Mouse (Mus musculus) G1E (cell line): ENCODE data around the gene 2410131K14Rik. TPM values are rescaled to one million over a fixed set of nuclear protein-coding genes. Genes with fewer than 3 reads are reported as not detected.
A peak's percentile ranks its signal among the peaks of the same experiment; 100 is the strongest.

Experiments used
- ATAC-seq: 2 replicates; pipeline ENCODE4 v1.8.0; 2016; ENCODE audit warnings: mild to moderate bottlenecking; ENCODE audit not compliant: insufficient number of reproducible peaks, poor library complexity, low FRiP score, severe bottlenecking; ENCODE audit errors: extremely low read depth
- DNase-seq: peaks from one replicate; pipeline ENCODE4 v3.0.0; 2012; ENCODE audit warnings: low spot score
- H3K27me3 ChIP-seq: 2 replicates; pipeline ENCODE4 v1.6.1; 2012; ENCODE audit warnings: mild to moderate bottlenecking, low read length, inconsistent platforms; ENCODE audit not compliant: insufficient read depth
- H3K36me3 ChIP-seq: replicated peaks from 2 replicates; pipeline ENCODE3; 2012; ENCODE audit warnings: mild to moderate bottlenecking, inconsistent platforms
- H3K4me1 ChIP-seq: 2 replicates; pipeline ENCODE4 v1.6.1; 2012; ENCODE audit warnings: low read depth, low read length, inconsistent platforms, mixed read lengths; ENCODE audit not compliant: insufficient read depth
- H3K4me3 ChIP-seq: 2 replicates; pipeline ENCODE4 v1.5.1; 2012; ENCODE audit warnings: low read depth, mild to moderate bottlenecking, inconsistent platforms, low read length, moderate library complexity, mixed read lengths
- H3K9me3 ChIP-seq: replicated peaks from 2 replicates; pipeline ENCODE4 v1.6.1; 2012; ENCODE audit warnings: inconsistent platforms
- CTCF ChIP-seq: IDR thresholded peaks from 2 replicates; pipeline ENCODE4 v1.5.1; 2012; ENCODE audit warnings: low read depth, low read length, inconsistent platforms, mixed read lengths
- GATA1 ChIP-seq: IDR thresholded peaks from 2 replicates; pipeline ENCODE4 v1.6.1; 2012; ENCODE audit warnings: borderline replicate concordance, low read length, inconsistent platforms, mixed read lengths
- GATA2 ChIP-seq: IDR thresholded peaks from 2 replicates; pipeline ENCODE4 v1.6.1; 2012; ENCODE audit warnings: low read depth, low read length, inconsistent platforms, borderline replicate concordance
- POLR2AphosphoS5 ChIP-seq: IDR thresholded peaks from 2 replicates; pipeline ENCODE4 v1.6.1; 2012; ENCODE audit warnings: low read depth, low read length, inconsistent platforms; ENCODE audit not compliant: insufficient replicate concordance
- TAL1 ChIP-seq: conservative IDR thresholded peaks from 2 replicates; pipeline ENCODE4 v1.6.1; 2012; ENCODE audit warnings: low read depth, low read length, inconsistent platforms, mixed read lengths
- polyA plus RNA-seq: library from polyadenylated mRNA; stranded (reverse); fragments of >175 nt; gene quantifications from 2 replicates; pipeline ENCODE4 v1.2.3, GENCODE M21; 2012
- total RNA-seq, 2 experiments: library from RNA; stranded (forward) in 1 of 2; stranded (reverse) in 1 of 2; fragments of 200-1000 nt in 1 of 2; fragments of >200 nt in 1 of 2; fragmentation: Nextera tagmentation in 1 of 2; gene quantifications; 2 replicates each; pipeline ENCODE4 v1.2.3; 2014 to 2017

Gene 2410131K14Rik
- total and polyA plus RNA-seq, 3 experiments, result 2.1 to 3.4 (median 2.6) TPM

DNA sequence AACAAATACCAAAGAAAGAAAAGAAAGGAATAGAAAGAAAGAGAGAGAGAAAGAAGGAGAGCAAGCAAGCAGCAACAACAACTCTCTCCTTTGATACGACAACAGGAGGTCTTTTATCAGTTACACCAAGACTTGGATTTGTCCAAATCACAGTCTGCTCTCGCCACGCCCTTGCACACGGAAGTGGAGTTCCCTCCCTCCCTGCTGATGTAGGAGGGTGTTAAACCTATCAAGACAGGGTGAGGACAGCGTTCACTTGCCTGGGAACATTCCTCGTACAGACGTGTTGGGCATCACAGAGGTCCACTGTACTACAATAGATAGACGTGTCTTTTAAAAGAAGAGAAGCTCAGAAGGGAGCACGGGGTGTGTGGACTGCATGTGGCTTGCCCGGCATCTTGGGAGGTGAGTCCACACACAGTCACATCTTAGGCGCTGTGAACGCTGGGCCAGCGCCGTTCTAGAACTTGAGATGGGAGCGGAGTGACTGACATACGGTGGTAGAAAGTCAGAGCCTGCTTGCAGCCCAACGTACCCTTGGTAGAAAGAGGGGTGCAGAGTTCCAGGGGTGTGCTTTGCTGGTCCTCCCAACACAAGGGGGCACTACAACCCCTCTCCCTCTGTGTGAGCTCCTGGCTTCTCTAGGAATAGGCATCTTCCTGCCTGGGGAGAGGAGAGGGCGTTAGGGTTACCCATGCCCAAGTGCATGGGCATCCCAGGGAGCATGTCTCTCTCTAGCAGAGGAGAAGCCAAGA is 32.9 kb downstream of the 2410131K14Rik start:
- H3K4me3 ChIP-seq, result no peak overlapping the region
- no peak for TF ChIP-seq GATA2
- TF ChIP-seq TAL1, result no peak
- no peak for TF ChIP-seq GATA1
- no peak for TF ChIP-seq POLR2AphosphoS5
- 0 out of 2 replicates have a peak, but pooled peaks have one; percentile 2 for TF ChIP-seq CTCF
- H3K36me3 ChIP-seq, result no peaks in the 10 kb centered on the region
- no peak for ATAC-seq
- H3K4me1 ChIP-seq, result no peaks in the 10 kb centered on the region
- H3K9me3 ChIP-seq, result 0 out of 2 replicates have a peak, but pooled peaks cover 2% of the 10 kb centered on the region
- H3K27me3 ChIP-seq, result peaks cover 20% of the 10 kb centered on the region; the same call in 1 of the 2 replicates
- no peak for DNase-seq

DNA sequence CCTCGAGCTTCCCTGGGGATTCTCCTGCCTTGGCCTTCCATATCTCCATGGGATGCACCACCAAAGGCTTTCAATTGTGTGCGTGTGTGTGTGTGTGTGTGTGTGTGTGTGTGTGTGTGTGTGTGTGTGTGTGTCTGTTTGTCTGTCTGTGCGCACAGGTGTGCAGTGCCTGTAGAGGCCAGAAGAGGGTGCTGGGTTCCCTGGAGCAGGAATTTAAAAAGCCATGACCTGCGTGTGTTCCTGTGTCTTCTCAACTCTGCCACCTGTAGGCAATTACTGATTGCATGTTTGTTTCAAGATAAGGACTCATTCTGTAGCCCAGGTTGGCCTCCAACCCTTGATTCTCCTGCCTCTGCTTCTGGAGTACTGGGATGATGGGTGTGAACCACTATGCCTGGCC is 46.4 kb downstream of the 2410131K14Rik start:
- ATAC-seq (no peak), DNase-seq (no peak)
- no peaks in the 10 kb centered on the region for H3K4me1 ChIP-seq
- H3K9me3 ChIP-seq, result no peaks in the 10 kb centered on the region
- H3K4me3 ChIP-seq, result no peak overlapping the region
- H3K36me3 ChIP-seq, result no peaks in the 10 kb centered on the region
- TF ChIP-seq CTCF (no peak), POLR2AphosphoS5 (no peak), GATA2 (no peak), GATA1 (no peak), TAL1 (no peak)
- H3K27me3 ChIP-seq, result 0 out of 2 replicates have a peak, but pooled peaks cover 3% of the 10 kb centered on the region

DNA sequence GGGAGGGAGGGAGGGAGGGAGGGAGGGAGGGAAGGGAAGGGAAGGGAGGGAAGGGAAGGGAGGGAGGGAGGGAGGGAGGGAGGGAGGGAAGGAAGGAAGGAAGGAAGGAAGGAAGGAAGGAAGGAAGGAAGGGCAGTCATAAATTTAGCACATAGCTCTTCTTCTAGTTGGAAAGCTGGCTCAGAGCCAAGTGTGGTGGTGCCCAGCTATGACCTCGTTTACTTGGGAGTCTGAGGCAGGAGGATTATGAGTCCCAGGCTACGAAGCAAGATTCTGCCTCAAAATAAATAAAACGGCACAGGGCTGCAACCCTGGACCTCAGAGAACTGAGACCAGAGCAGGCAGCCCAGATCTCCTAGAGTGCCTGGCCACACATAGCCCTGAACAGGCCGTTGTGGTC is 47.4 kb downstream of the 2410131K14Rik start:
- TF ChIP-seq CTCF (no peak), GATA2 (no peak), GATA1 (no peak), POLR2AphosphoS5 (no peak), TAL1 (no peak)
- Histone ChIP-seq H3K9me3 (no peaks in the 10 kb centered on the region), H3K27me3 (peaks cover 6% of the 10 kb centered on the region; the same call in 1 of the 2 replicates), H3K4me1 (no peaks in the 10 kb centered on the region), H3K4me3 (no peak overlapping the region), H3K36me3 (no peaks in the 10 kb centered on the region)
- DNase-seq, result no peak
- ATAC-seq, result no peak

DNA sequence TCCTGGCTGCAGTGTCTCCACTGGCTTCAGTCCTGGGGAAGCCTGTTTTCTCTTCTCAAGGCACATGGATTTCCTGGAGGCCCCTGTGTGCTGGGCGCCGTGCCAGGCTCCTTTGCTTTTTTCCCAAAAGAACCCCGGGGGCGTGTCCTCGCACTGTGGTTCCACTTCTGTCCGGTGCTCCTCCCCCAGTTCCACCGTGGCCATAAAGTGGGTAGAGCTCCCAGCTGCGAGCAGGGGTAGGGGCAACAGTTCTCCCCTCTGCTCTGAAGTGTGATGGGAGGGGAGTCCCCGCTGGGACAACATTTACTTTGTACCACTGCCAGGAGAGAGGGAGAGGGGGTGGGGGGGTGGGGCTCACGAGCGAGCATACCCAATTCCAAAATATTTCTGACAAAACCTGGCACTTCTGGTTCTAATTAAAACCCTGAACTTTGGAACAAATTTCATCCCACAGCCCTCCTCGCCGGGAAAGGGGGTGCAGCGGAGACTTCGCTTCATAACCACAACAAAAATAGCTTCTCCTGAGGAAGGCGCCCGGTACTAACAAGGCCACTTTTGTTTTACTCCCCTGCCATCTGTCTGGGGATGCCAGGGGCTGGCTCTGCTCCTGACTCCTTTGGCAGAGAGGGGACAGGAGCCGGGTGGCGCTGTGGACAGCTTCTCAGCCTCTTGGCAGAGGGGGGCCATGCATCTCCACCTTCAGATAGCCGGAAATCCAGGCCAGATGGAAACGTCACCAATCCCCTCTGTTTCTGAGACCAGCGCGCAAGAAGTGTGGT is 49.2 kb downstream of the 2410131K14Rik start:
- ATAC-seq (no peak), DNase-seq (no peak)
- TF ChIP-seq TAL1, result no peak
- Histone ChIP-seq H3K4me3 (no peak overlapping the region), H3K4me1 (no peaks in the 10 kb centered on the region), H3K36me3 (no peaks in the 10 kb centered on the region), H3K9me3 (no peaks in the 10 kb centered on the region), H3K27me3 (peaks cover 6% of the 10 kb centered on the region; the same call in 1 of the 2 replicates)

DNA sequence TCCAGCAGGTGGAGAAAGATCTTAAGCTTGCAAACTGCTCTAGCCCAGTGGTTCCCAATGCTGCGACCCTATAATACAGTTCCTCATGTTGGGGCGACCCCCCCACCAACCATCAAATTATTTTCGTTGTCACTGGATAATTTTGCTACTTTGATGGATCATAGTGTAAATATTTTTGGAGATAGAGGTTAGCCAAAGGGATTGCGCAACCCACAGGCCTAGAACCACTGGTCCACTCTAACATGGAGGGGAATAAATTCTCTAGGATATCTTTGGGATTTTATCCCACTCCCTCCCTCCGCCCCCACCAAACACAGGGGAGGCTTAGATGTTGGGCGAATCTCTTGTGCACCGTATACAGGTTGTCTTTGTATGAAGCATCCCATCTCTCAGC is 49.8 kb downstream of the 2410131K14Rik start:
- DNase-seq (no peak), ATAC-seq (no peak)
- Histone ChIP-seq H3K4me3 (no peak overlapping the region), H3K36me3 (no peaks in the 10 kb centered on the region), H3K9me3 (no peaks in the 10 kb centered on the region), H3K4me1 (no peaks in the 10 kb centered on the region), H3K27me3 (peaks cover 4% of the 10 kb centered on the region; the same call in 1 of the 2 replicates)
- TF ChIP-seq POLR2AphosphoS5 (no peak), GATA1 (no peak), GATA2 (no peak), TAL1 (no peak), CTCF (no peak)

DNA sequence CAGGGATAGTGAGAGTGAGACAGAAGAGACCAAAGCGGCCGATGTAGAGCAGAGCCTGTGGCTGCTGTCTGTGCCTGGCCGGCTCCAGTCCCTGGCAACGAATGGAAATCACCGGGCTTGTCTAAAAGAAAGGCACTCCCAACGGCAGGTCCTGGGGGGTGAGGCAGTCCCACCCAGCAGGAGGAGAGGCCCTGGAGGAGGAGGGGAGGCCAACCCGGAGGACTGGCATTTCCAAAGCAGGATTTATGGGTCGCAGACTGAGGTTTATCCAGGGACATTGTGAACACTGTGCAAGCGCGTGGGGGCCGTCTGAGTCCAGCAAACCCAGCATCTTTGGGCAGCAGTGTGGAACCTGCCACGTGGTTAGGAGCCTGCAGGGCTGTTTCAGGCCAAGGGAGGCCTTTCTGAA is 52.3 kb downstream of the 2410131K14Rik start:
- Histone ChIP-seq H3K36me3 (no peaks in the 10 kb centered on the region), H3K4me1 (no peaks in the 10 kb centered on the region), H3K27me3 (peaks cover 3% of the 10 kb centered on the region; the same call in 1 of the 2 replicates), H3K9me3 (no peaks in the 10 kb centered on the region), H3K4me3 (no peak overlapping the region)
- DNase-seq, result no peak
- ATAC-seq, result no peak
- TF ChIP-seq GATA2 (no peak), CTCF (no peak), TAL1 (no peak), POLR2AphosphoS5 (no peak), GATA1 (no peak)
